Mouse (Mus musculus) bone marrow macrophage, adult 2 months (primary cell): ENCODE measurements around the gene Dtd1. TPM values are rescaled to one million over a fixed set of nuclear protein-coding genes. Genes with fewer than 3 reads are reported as not detected.

Experiments used
- H3K27ac ChIP-seq: 2 replicates; pipeline ENCODE4 v1.5.1; 2012; ENCODE audit warnings: low read depth, low read length; ENCODE audit not compliant: insufficient read depth
- H3K4me1 ChIP-seq: 2 replicates; pipeline ENCODE4 v1.6.1; 2012; ENCODE audit warnings: low read length; ENCODE audit not compliant: control insufficient read depth, insufficient read depth
- H3K4me3 ChIP-seq: 2 replicates; pipeline ENCODE4 v1.5.1; 2012; ENCODE audit warnings: mild to moderate bottlenecking, low read length, moderate library complexity; ENCODE audit not compliant: insufficient read depth
- CTCF ChIP-seq: IDR thresholded peaks from 2 replicates; pipeline ENCODE4 v1.5.1; 2012; ENCODE audit warnings: low read depth, mild to moderate bottlenecking, low read length, moderate library complexity
- POLR2A ChIP-seq: IDR thresholded peaks from 2 replicates; pipeline ENCODE4 v1.6.1; 2012; ENCODE audit warnings: mild to moderate bottlenecking, low read depth, low read length, borderline replicate concordance
- polyA plus RNA-seq: library from polyadenylated mRNA; stranded (reverse); fragments of >200 nt; gene quantifications from 2 replicates; pipeline ENCODE4 v1.2.4, GENCODE M21; 2012; ENCODE audit not compliant: missing spikeins, insufficient read depth, insufficient read length

Gene Dtd1
- polyA plus RNA-seq, 1 experiment: 9.0 TPM

- TF ChIP-seq CTCF: no peak
- TF ChIP-seq POLR2A: no peak
- Histone ChIP-seq H3K4me3 (no peak overlapping the region), H3K27ac (no peak overlapping the region)
These were observed 197.8 kb downstream of the Dtd1 start for GRCm38 (mm10) chr2:144797515-144797914.

GRCm38 (mm10) chr2:144807766-144808754 lies 208.4 kb downstream of the Dtd1 start:
- no peak overlapping the region for H3K4me3 ChIP-seq
- no peak overlapping the region for H3K27ac ChIP-seq
- TF ChIP-seq POLR2A (no peak), CTCF (no peak)
- H3K4me1 ChIP-seq: no peaks in the 10 kb centered on the region

More at GRCm38 (mm10) chr2:144797515-144797914, 197.8 kb downstream of the Dtd1 start:
- no peaks in the 10 kb centered on the region for H3K4me1 ChIP-seq

Other genes starting within 250 kb of the Dtd1 start
- 23.7 and 33.0 TPM in 2 replicates for gene Kat14, start 230.9 kb upstream of the Dtd1 start, polyA plus RNA-seq
- gene Pet117, start 230.9 kb upstream of the Dtd1 start, polyA plus RNA-seq: 3.6 TPM in 1 of 2 replicates, not detected in the other
- gene Dzank1, start 72.5 kb upstream of the Dtd1 start, polyA plus RNA-seq: 1.1 and 1.4 TPM in 2 replicates
- gene Polr3f, start 72.2 kb upstream of the Dtd1 start, polyA plus RNA-seq: 13.6 and 15.0 TPM in 2 replicates
- gene Rbbp9, start 49.0 kb upstream of the Dtd1 start, polyA plus RNA-seq: 21.9 and 24.9 TPM in 2 replicates
- 36.5 and 39.7 TPM in 2 replicates for gene Sec23b, start 43.7 kb upstream of the Dtd1 start, polyA plus RNA-seq
- 26.5 and 29.8 TPM in 2 replicates for gene Smim26, start 5.8 kb upstream of the Dtd1 start, polyA plus RNA-seq
- not detected in 2 replicates for gene Scp2d1, start 223.8 kb downstream of the Dtd1 start, polyA plus RNA-seq